Mouse (Mus musculus): ENCODE results near the gene Gm44596. TPM values are rescaled to one million over a fixed set of nuclear protein-coding genes. Genes with fewer than 3 reads are reported as not detected.
"Not testable (repeated sequence)": the region's sequence is repeated elsewhere in the genome, so short reads cannot be mapped to it uniquely, and the experiment has no call there.

The Gm44596 gene
- total and polyA plus RNA-seq, 3 experiments = not detected

- Histone ChIP-seq H3K79me2 (replicated peaks; ENCODE audit: control insufficient read depth, insufficient read depth, low read length) (no peaks in the 10 kb centered on the region; the same call in 1 of the 2 replicates), H3K27ac (no peak overlapping the region), H3K4me3 (no peak overlapping the region), H3K9ac (ENCODE audit: low read depth, low read length) (no peak overlapping the region), H3K4me1 (ENCODE audit: control insufficient read depth, insufficient read depth, low read length) (no peaks in the 10 kb centered on the region), H3K36me3 (ENCODE audit: control insufficient read depth, insufficient read depth, low read length) (no peaks in the 10 kb centered on the region), H3K27me3 (ENCODE audit: control insufficient read depth, insufficient read depth, low read length) (no peaks in the 10 kb centered on the region)
- WGBS = 91% methylated on average over 5 of the region's 5 CpGs
- no peak for TF ChIP-seq EP300 (IDR thresholded peaks at IDR 0.05; ENCODE audit: insufficient read depth, low read depth, low read length)
- no peak for TF ChIP-seq POLR2A (IDR thresholded peaks at IDR 0.05; ENCODE audit: insufficient read depth, low read depth, low read length)
- TF ChIP-seq CTCF (IDR thresholded peaks at IDR 0.05) = no peak
- no peak for DNase-seq
- intact Hi-C loops (cut with DNase I) = no loop called here
Measured at GRCm38 (mm10) chr6:128366466-128366865, 8.8 kb upstream of the Gm44596 start.

DNA sequence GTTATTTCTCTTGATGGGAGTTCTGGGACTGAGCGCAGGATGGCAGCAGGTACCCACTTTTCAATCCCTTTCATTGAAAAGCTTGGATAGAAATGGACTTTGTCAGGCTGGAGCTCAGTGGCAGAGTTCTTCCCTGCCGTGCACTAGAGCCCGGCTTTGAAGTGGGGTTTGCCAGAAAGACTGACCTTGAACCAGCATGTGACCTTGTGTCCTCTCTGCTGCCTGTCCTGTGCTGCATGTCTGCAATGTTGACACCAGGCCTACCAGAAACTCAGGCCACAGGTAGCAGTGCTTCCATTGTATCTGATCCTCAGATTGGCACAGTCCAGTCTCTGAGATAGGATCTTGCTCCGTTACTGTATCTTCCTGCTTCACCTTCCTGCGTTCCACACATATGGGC is 5.3 kb upstream of the Gm44596 start:
- intact Hi-C loops (cut with DNase I) = no loop called here
- no peaks in the 10 kb centered on the region for H3K4me1 ChIP-seq (ENCODE audit: control insufficient read depth, insufficient read depth, low read length)
- H3K27ac ChIP-seq = no peak overlapping the region
- no peaks in the 10 kb centered on the region for H3K36me3 ChIP-seq (ENCODE audit: control insufficient read depth, insufficient read depth, low read length)
- H3K4me3 ChIP-seq = no peak overlapping the region
- H3K9ac ChIP-seq (ENCODE audit: low read depth, low read length) = no peak overlapping the region
- DNase-seq = no peak
- WGBS = 85% methylated on average over 5 of the region's 5 CpGs
- TF ChIP-seq EP300 (IDR thresholded peaks at IDR 0.05; ENCODE audit: insufficient read depth, low read depth, low read length) (no peak), POLR2A (IDR thresholded peaks at IDR 0.05; ENCODE audit: insufficient read depth, low read depth, low read length) (no peak), CTCF (IDR thresholded peaks at IDR 0.05) (no peak)
- no peaks in the 10 kb centered on the region for H3K79me2 ChIP-seq (replicated peaks; ENCODE audit: control insufficient read depth, insufficient read depth, low read length)
- no peaks in the 10 kb centered on the region for H3K27me3 ChIP-seq (ENCODE audit: control insufficient read depth, insufficient read depth, low read length)

GRCm38 (mm10) chr6:128376371-128377085 is 1.2 kb downstream of the Gm44596 start:
- DNase-seq = no peak
- no peaks in the 10 kb centered on the region for H3K27me3 ChIP-seq (ENCODE audit: control insufficient read depth, insufficient read depth, low read length)
- H3K36me3 ChIP-seq (ENCODE audit: control insufficient read depth, insufficient read depth, low read length) = no peaks in the 10 kb centered on the region
- H3K4me3 ChIP-seq = no peak overlapping the region
- no peaks in the 10 kb centered on the region for H3K79me2 ChIP-seq (replicated peaks; ENCODE audit: control insufficient read depth, insufficient read depth, low read length)
- intact Hi-C loops (cut with DNase I) = no loop called here
- H3K9ac ChIP-seq (ENCODE audit: low read depth, low read length) = no peak overlapping the region
- no peak overlapping the region for H3K27ac ChIP-seq
- WGBS = 93% methylated on average over 17 of the region's 17 CpGs
- TF ChIP-seq EP300 (IDR thresholded peaks at IDR 0.05; ENCODE audit: insufficient read depth, low read depth, low read length) = no peak
- H3K4me1 ChIP-seq (ENCODE audit: control insufficient read depth, insufficient read depth, low read length) = no peaks in the 10 kb centered on the region

GRCm38 (mm10) chr6:128379636-128380035 is 4.3 kb downstream of the Gm44596 start:
- H3K27me3 ChIP-seq (ENCODE audit: control insufficient read depth, insufficient read depth, low read length) = no peaks in the 10 kb centered on the region
- H3K9ac ChIP-seq (ENCODE audit: low read depth, low read length) = no peak overlapping the region
- intact Hi-C loops (cut with DNase I) = loop anchor here (2.0 kb wide), 1 partner anchor 31 kb away; no protein-coding TSS in a partner anchor
- H3K79me2 ChIP-seq (replicated peaks; ENCODE audit: control insufficient read depth, insufficient read depth, low read length) = no peaks in the 10 kb centered on the region
- no peak overlapping the region for H3K27ac ChIP-seq
- no peaks in the 10 kb centered on the region for H3K36me3 ChIP-seq (ENCODE audit: control insufficient read depth, insufficient read depth, low read length)
- H3K4me1 ChIP-seq (ENCODE audit: control insufficient read depth, insufficient read depth, low read length) = no peaks in the 10 kb centered on the region
- WGBS = 79% methylated on average over 16 of the region's 16 CpGs
- H3K4me3 ChIP-seq = no peak overlapping the region
- TF ChIP-seq EP300 (IDR thresholded peaks at IDR 0.05; ENCODE audit: insufficient read depth, low read depth, low read length) (no peak), CTCF (IDR thresholded peaks at IDR 0.05) (no peak), POLR2A (IDR thresholded peaks at IDR 0.05; ENCODE audit: insufficient read depth, low read depth, low read length) (no peak)
- no peak for DNase-seq

GRCm38 (mm10) chr6:128380594-128381167 is 5.4 kb downstream of the Gm44596 start:
- not testable (repeated sequence) for H3K4me1 ChIP-seq (ENCODE audit: control insufficient read depth, insufficient read depth, low read length); H3K9ac ChIP-seq (ENCODE audit: low read depth, low read length); DNase-seq; H3K79me2 ChIP-seq (replicated peaks; ENCODE audit: control insufficient read depth, insufficient read depth, low read length); H3K36me3 ChIP-seq (ENCODE audit: control insufficient read depth, insufficient read depth, low read length); H3K4me3 ChIP-seq; H3K27ac ChIP-seq; H3K27me3 ChIP-seq (ENCODE audit: control insufficient read depth, insufficient read depth, low read length)
- TF ChIP-seq CTCF (IDR thresholded peaks at IDR 0.05) = peak; percentile 45
- intact Hi-C loops (cut with DNase I) = loop anchor here (2.0 kb wide), 1 partner anchor 30 kb away; no protein-coding TSS in a partner anchor
- WGBS = 42% methylated on average over 1 of the region's 1 CpGs

- H3K36me3 ChIP-seq (ENCODE audit: control insufficient read depth, insufficient read depth, low read length) = no peaks in the 10 kb centered on the region
- intact Hi-C loops (cut with DNase I) = loop anchor here (2.0 kb wide), 1 partner anchor 30 kb away; no protein-coding TSS in a partner anchor
- H3K79me2 ChIP-seq (replicated peaks; ENCODE audit: control insufficient read depth, insufficient read depth, low read length) = no peaks in the 10 kb centered on the region
- no peak overlapping the region for H3K27ac ChIP-seq
- no peak overlapping the region for H3K9ac ChIP-seq (ENCODE audit: low read depth, low read length)
- no peaks in the 10 kb centered on the region for H3K4me1 ChIP-seq (ENCODE audit: control insufficient read depth, insufficient read depth, low read length)
- no peaks in the 10 kb centered on the region for H3K27me3 ChIP-seq (ENCODE audit: control insufficient read depth, insufficient read depth, low read length)
- no peak overlapping the region for H3K4me3 ChIP-seq
- 76% methylated on average over 3 of the region's 3 CpGs for WGBS
- no peak for TF ChIP-seq CTCF (IDR thresholded peaks at IDR 0.05)
- TF ChIP-seq POLR2A (IDR thresholded peaks at IDR 0.05; ENCODE audit: insufficient read depth, low read depth, low read length) = no peak
- no peak for TF ChIP-seq EP300 (IDR thresholded peaks at IDR 0.05; ENCODE audit: insufficient read depth, low read depth, low read length)
- no peak for DNase-seq
Measured at GRCm38 (mm10) chr6:128381254-128381653, 6.0 kb downstream of the Gm44596 start.

Measured in heart, adult 2 months (tissue).